Mouse (Mus musculus) lung, postnatal 0 days (tissue): ENCODE data around the gene Pdk2. TPM values are rescaled to one million over a fixed set of nuclear protein-coding genes. Genes with fewer than 3 reads are reported as not detected.

Source experiments
- ATAC-seq: fragments of 200-750 bp; cut with Nextera tagmentation; 2 replicates; pipeline ENCODE4 v1.8.0; 2017; ENCODE audit warnings: moderate library complexity
- DNase-seq: peaks from one replicate; pipeline ENCODE4 v3.0.0-alpha.2; 2016; ENCODE audit warnings: low spot score
- H3K27ac ChIP-seq: fragments of 300-500 bp; sonication (generic); 2 replicates; pipeline ENCODE4 v1.5.1; 2014; ENCODE audit warnings: antibody characterized with exemption, mild to moderate bottlenecking, low read length, mixed read lengths
- H3K27me3 ChIP-seq: fragments of 300-500 bp; sonication (generic); replicated peaks from 2 replicates; pipeline ENCODE4 v1.6.1; 2014; ENCODE audit warnings: low read length, mixed read lengths; ENCODE audit not compliant: insufficient read depth
- H3K36me3 ChIP-seq: fragments of 300-500 bp; sonication (generic); 2 replicates; pipeline ENCODE4 v1.6.1; 2014; ENCODE audit warnings: low read length, mixed read lengths; ENCODE audit not compliant: insufficient read depth
- H3K4me1 ChIP-seq: fragments of 300-500 bp; sonication (generic); 2 replicates; pipeline ENCODE4 v1.6.1; 2014; ENCODE audit warnings: antibody characterized with exemption, low read depth, low read length, mixed read lengths; ENCODE audit not compliant: insufficient read depth
- H3K4me2 ChIP-seq: fragments of 300-500 bp; sonication (generic); replicated peaks from 2 replicates; pipeline ENCODE4 v1.6.1; 2014; ENCODE audit warnings: low read depth, mild to moderate bottlenecking, low read length, moderate library complexity, mixed read lengths
- H3K4me3 ChIP-seq: fragments of 300-500 bp; sonication (generic); 2 replicates; pipeline ENCODE4 v1.5.1; 2014; ENCODE audit warnings: low read depth, low read length
- H3K9ac ChIP-seq: fragments of 300-500 bp; sonication (generic); replicated peaks from 2 replicates; pipeline ENCODE4 v1.6.1; 2014; ENCODE audit warnings: low read depth, mild to moderate bottlenecking
- H3K9me3 ChIP-seq: fragments of 300-500 bp; sonication (generic); 2 replicates; pipeline ENCODE4 v1.6.1; 2016; ENCODE audit warnings: low read length, mixed read lengths
- CTCF ChIP-seq: IDR thresholded peaks from 2 replicates; pipeline ENCODE4 v1.5.1; 2016; ENCODE audit warnings: antibody characterized with exemption, mild to moderate bottlenecking
- EP300 ChIP-seq: IDR thresholded peaks from 2 replicates; pipeline ENCODE4 v1.6.1; 2016; ENCODE audit warnings: antibody characterized with exemption, mild to moderate bottlenecking, control low read depth
- WGBS: fragments of 180-500 bp; shearing (Covaris S2); extraction: QIAGEN DNeasy Blood & Tissue Kit; methylation state at CpG from one replicate; pipeline ENCODE4 v1.1.7; 2014; 5-methylcytosine and 5-hydroxymethylcytosine counted together
- polyA plus RNA-seq: library from polyadenylated mRNA; unstranded; fragments of >200 nt; fragmentation: Nextera tagmentation; extraction: Ambion mirVana; gene quantifications from 2 replicates; pipeline ENCODE4 v1.2.1, GENCODE M21; 2015

Pdk2 gene
- polyA plus RNA-seq, 1 experiment from 2014 or later = 51.1 TPM

GRCm38 (mm10) chr11:94998041-94998531 is 43.1 kb downstream of the Pdk2 start:
- DNase-seq (no peak), ATAC-seq (no peak)
- Histone ChIP-seq H3K4me2 (no peak overlapping the region), H3K4me1 (peaks cover 28% of the 10 kb centered on the region; the same call in 1 of the 2 replicates), H3K4me3 (no peak overlapping the region), H3K36me3 (peaks cover 40% of the 10 kb centered on the region; the same call in 1 of the 2 replicates), H3K9me3 (no peaks in the 10 kb centered on the region), H3K27ac (no peak overlapping the region), H3K9ac (no peak overlapping the region), H3K27me3 (no peaks in the 10 kb centered on the region)
- WGBS = 68% methylated on average over 16 of the region's 16 CpGs
- TF ChIP-seq CTCF = no peak
- no peak for TF ChIP-seq EP300

DNA sequence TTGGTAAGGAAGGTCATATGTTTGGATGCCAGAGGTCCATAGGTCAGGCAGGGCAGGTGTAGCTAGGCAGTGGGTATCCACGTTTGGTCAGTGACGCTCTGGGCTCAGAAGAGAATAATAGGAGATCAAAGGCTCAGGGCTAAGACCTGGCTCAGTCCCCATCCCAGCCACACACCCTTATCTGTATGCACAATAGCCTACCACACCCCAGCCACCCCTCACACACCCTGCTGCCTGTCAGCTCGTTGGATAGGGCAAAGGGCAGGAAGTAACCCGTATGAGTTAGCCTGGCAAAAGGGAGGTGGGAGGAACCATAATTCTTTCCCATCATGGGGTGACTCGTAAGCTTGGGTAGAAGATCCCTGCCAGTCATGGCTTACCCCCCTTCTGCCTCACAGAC is 43.6 kb downstream of the Pdk2 start:
- Histone ChIP-seq H3K36me3 (peaks cover 35% of the 10 kb centered on the region; the same call in 1 of the 2 replicates), H3K27me3 (no peaks in the 10 kb centered on the region), H3K27ac (no peak overlapping the region), H3K4me3 (no peak overlapping the region), H3K9ac (no peak overlapping the region), H3K9me3 (no peaks in the 10 kb centered on the region), H3K4me2 (no peak overlapping the region), H3K4me1 (peaks cover 30% of the 10 kb centered on the region; the same call in 1 of the 2 replicates)
- ATAC-seq = no peak
- TF ChIP-seq CTCF = no peak
- no peak for TF ChIP-seq EP300
- no peak for DNase-seq
- 40% methylated on average over 5 of the region's 5 CpGs for WGBS

DNA sequence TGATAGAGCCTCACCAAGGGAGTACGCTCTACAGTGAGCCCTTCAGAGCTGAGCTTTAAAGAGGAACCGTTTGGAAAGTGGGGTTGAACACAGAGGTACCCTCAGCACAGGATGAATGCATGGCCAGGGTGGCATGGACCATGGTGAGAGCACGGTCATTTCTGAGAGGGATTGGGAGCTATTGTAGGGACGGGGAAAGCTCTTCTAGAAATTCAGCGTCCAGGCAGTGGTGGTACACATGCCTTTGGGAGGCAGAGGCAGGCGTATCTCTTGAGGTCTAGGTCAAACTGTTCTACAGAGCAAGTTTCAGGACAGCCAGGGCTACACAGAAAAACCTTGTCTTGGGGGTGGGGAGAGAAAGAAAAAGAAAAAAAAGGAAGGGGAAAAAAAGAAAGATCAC is 44.2 kb downstream of the Pdk2 start:
- no peak overlapping the region for H3K4me3 ChIP-seq
- no peak for DNase-seq
- H3K9ac ChIP-seq = no peak overlapping the region
- no peak overlapping the region for H3K4me2 ChIP-seq
- TF ChIP-seq CTCF (no peak), EP300 (no peak)
- H3K4me1 ChIP-seq = peaks cover 30% of the 10 kb centered on the region; the same call in 1 of the 2 replicates
- H3K9me3 ChIP-seq = no peaks in the 10 kb centered on the region
- peaks cover 29% of the 10 kb centered on the region; the same call in 1 of the 2 replicates for H3K36me3 ChIP-seq
- no peak for ATAC-seq
- no peaks in the 10 kb centered on the region for H3K27me3 ChIP-seq
- H3K27ac ChIP-seq = no peak overlapping the region
- WGBS = 91% methylated on average over 6 of the region's 6 CpGs

DNA sequence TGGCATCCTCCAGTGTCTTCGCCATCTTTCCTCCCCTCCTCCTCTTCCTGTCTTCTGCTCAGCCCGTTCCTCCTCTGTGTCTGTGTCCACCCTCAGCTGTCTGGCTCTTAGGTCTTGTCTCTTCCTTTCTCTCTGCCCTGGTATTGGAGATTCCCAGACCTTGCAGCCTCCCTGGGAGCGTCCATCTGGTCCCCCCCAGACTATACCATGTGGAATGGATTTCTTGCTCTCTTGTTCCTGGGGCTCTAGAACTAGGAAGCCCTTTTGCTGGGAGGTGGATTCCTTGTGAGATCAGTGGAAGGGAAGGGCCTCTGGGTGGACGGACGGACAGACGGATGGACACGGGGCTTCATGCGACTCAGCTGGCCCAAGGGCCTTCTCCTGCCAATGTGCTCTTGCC is 45.1 kb downstream of the Pdk2 start:
- H3K9ac ChIP-seq = no peak overlapping the region
- peak overlapping the region; percentile 8; the same call in 1 of the 2 replicates for H3K4me2 ChIP-seq
- TF ChIP-seq CTCF (no peak), EP300 (no peak)
- ATAC-seq = no peak
- no peak overlapping the region for H3K4me3 ChIP-seq
- H3K27ac ChIP-seq = no peak overlapping the region
- peaks cover 22% of the 10 kb centered on the region; the same call in 1 of the 2 replicates for H3K36me3 ChIP-seq
- H3K27me3 ChIP-seq = no peaks in the 10 kb centered on the region
- WGBS = 81% methylated on average over 8 of the region's 8 CpGs
- no peaks in the 10 kb centered on the region for H3K9me3 ChIP-seq
- no peak for DNase-seq
- H3K4me1 ChIP-seq = peaks cover 30% of the 10 kb centered on the region; the same call in 1 of the 2 replicates

- no peak for ATAC-seq
- Histone ChIP-seq H3K36me3 (peaks cover 20% of the 10 kb centered on the region; the same call in 1 of the 2 replicates), H3K9me3 (no peaks in the 10 kb centered on the region), H3K4me1 (peaks cover 29% of the 10 kb centered on the region; the same call in 1 of the 2 replicates), H3K27ac (no peak overlapping the region), H3K9ac (no peak overlapping the region; the same call in 1 of the 2 replicates), H3K4me3 (no peak overlapping the region; the same call in 1 of the 2 replicates), H3K4me2 (peak overlapping the region; percentile 94), H3K27me3 (no peaks in the 10 kb centered on the region)
- TF ChIP-seq EP300 = no peak
- TF ChIP-seq CTCF = no peak
- no peak for DNase-seq
- WGBS = 79% methylated on average over 11 of the region's 11 CpGs
Measured at GRCm38 (mm10) chr11:94994947-94995772, 46.0 kb downstream of the Pdk2 start.

DNA sequence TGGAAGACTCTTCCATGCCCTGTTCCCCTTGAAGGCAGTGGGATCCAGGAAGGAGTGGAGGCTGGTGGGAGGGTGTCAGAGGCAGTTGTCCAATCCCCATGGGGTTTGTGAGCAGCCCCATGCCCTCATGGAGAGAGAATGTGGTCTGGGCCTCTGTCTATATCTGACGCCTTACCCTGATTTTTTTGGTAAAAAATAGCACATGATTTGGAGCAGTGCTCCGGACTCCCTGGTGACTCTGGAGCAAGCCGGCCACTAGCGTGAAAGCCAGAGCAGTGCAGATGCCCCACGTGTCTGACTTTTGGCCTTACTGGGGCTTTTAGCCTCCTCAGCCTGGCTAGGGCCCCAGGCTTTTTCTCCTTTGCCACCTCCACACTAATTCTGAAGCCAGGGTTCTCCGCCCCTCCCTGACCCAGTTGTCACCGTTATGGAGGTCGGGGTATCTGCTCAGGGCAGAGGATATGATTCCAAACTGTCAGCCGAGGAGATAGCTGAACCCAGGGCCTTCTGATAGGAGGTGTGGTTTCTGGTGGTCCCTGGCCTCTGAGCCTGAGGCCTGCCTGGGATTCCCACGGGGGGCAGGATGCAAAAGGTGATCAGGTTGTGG is 46.8 kb downstream of the Pdk2 start:
- H3K4me2 ChIP-seq = peak overlapping the region; percentile 94
- peaks cover 15% of the 10 kb centered on the region; the same call in 1 of the 2 replicates for H3K36me3 ChIP-seq
- H3K4me1 ChIP-seq = peaks cover 30% of the 10 kb centered on the region; the same call in 1 of the 2 replicates
- H3K9me3 ChIP-seq = no peaks in the 10 kb centered on the region
- peak overlapping the region; percentile 87 for H3K4me3 ChIP-seq
- TF ChIP-seq EP300 (no peak), CTCF (no peak)
- ATAC-seq (peak; percentile 1; the same call in 1 of the 2 replicates), DNase-seq (peak; percentile 62)
- peak overlapping the region; percentile 47; the same call in 1 of the 2 replicates for H3K27ac ChIP-seq
- H3K9ac ChIP-seq = peak overlapping the region; percentile 16; the same call in 1 of the 2 replicates
- 47% methylated on average over 10 of the region's 10 CpGs for WGBS
- no peaks in the 10 kb centered on the region for H3K27me3 ChIP-seq
